Mouse (Mus musculus) liver, postnatal 0 days (tissue): ENCODE results near the gene Cpe.

ENCODE experiments used
- CTCF ChIP-seq: sonication (generic); IDR thresholded peaks from 2 replicates; pipeline ENCODE4 v1.5.1; 2016; ENCODE audit warnings: antibody characterized with exemption, low read depth
- EP300 ChIP-seq: IDR thresholded peaks from 2 replicates; pipeline ENCODE4 v1.6.1; 2016; ENCODE audit warnings: antibody characterized with exemption, low read depth, mild to moderate bottlenecking

GRCm38 (mm10) chr8:64616566-64616965, 76.3 kb downstream of the Cpe start:
- TF ChIP-seq CTCF (no peak), EP300 (no peak)
